Mouse (Mus musculus): ENCODE data around the gene Cherp. TPM values are rescaled to one million over a fixed set of nuclear protein-coding genes. Genes with fewer than 3 reads are reported as not detected.

The Cherp gene
- 10 to 100 TPM; 34.7 to 43.9 (median 37.2) TPM for total RNA-seq (2022)

DNA sequence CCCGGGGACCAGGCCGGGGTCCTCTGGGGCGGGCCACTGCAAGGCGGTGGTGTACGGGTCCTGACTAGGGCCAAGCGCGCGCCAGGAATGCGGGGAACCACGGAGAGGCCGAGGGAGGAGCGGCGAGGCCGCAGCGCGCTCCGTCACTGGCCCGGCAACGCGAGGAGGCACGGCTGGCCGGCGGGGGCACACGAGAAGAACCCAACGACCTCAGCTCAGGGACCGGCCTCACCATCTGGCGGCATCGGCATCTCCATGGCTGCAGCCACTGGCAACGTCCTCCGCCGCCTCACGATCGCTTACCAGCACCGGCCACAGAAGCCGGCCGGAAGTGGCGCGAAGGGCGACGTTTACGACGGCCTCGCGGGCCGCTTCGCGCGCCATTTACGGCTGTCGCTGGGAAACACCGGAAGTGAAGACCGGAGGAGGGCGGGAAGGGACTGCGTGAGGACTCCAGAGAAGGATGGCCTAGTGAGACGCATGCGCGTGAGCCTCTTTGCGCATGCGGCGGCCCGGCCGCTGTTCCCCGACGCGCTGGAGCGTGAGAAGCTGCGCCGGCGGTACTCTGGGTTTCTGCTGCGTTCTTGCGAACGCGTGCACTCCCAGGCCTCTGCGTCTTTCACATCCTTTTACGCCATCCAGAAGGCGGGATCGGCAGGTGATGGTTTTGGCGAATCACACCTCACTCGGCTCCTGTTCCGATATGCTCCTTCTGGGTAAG, at the start of gene Cherp:
Gene Cherp (minus strand): TSS at position 401 of the 721 bp plus-strand sequence.
- peak; percentile 97 for DNase-seq (ENCODE audit: low spot score)

DNA sequence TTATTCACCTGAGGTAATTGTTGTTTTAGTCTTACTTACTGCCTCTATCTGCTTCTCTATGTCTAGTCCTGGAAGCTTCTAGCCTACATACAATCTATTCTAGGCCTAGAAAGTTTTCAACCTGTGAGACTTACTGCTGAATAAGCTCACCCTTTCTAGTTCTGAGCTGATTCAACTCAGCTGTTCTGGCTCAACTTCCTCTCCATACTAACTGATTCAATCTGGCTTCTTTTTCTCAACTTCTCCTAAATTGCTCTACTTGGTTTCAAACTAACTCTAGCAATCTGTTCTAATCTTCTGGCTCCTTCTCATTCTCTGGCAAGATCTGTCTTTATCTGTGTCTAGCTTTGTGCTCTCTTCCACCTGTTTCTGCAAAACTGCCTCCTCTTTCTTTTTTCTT, 46.9 kb upstream of the Cherp start:
- no peak for DNase-seq (ENCODE audit: low spot score)

DNA sequence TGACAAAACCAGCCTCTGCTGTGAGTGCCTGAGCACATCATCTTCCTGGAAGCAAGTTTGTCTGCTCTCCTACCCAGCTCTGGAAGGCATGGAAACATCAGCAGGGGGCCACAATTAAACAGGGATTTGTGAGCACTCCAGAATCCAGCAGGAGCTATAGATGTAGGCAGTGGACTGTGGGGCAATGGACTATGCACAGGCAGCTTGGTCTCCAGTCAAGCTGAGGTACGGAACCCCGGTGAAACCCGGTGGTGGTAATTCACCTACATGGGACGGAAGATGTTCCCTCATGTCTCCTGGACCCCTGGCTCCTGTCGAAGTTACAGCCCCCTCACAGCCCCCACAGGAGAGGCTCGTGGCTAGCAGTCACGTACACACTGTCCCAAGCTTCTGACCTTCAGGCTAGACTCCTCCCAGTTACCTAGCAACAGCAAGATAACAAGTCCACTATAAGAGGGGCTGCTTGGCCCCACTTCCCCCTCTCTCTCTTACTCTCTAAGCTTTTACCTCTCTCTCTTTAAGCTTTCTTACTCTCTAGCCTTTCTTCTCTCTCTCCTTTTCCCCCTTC, 42.5 kb upstream of the Cherp start:
- DNase-seq (ENCODE audit: low spot score) = no peak

DNA sequence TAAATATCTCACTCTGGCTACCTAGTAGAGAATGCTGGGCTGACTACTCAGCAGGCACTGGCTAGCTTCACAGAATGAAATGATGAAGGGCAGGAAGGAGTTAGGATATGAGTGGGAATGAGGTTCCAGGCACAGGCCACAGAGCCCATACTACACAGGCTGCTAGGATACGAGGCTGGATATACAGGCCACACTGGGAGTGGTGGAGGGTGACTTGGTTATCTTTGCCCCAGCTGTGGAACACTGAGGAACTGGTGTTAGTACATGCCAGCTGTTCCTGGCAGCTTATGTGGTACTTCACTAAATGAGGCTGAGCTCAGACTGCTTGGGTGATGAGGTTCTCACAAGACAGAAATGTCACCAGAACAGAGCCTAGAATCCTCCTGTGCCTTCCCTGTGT, 38.1 kb upstream of the Cherp start:
- DNase-seq (ENCODE audit: low spot score) = no peak

DNA sequence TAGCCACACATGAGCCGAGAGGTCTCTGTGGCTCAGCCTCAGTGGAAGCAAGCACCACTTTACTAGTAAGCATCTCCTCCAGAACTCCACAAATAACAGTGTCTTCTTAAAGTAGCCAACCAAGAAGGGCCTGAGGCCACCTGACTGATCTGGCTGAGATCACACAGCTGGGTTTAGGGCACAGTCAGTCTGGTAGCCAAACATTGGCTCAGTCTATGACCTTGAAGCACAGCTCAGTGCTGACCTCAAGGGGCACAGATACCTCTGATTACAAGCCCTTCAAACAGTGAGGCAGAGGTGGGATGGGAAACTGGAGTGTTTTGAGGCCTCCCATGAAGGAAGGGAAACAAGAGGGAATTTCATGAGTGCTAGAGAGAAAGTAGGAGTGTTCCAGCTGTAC, 37.6 kb upstream of the Cherp start:
- no peak for DNase-seq (ENCODE audit: low spot score)

DNA sequence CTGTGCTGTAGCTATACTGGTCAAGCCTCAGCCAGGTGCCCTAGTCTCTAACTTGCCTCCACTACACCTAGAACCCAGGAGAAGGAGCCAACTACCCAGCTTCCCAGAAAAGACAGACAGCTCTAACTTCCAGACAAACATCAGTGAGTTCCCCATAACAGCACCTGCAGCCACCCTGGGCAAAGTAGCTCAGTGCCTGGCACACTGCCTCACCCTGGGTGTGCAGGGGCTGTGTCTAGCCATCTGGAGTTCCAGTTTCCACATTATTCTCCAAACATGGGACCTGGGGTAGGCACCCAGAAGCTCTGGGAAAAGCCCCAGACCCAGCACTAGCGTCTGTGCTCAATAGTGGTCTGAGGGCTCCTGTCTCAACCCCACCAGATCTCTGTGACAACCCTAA, 32.5 kb upstream of the Cherp start:
- no peak for DNase-seq (ENCODE audit: low spot score)

DNA sequence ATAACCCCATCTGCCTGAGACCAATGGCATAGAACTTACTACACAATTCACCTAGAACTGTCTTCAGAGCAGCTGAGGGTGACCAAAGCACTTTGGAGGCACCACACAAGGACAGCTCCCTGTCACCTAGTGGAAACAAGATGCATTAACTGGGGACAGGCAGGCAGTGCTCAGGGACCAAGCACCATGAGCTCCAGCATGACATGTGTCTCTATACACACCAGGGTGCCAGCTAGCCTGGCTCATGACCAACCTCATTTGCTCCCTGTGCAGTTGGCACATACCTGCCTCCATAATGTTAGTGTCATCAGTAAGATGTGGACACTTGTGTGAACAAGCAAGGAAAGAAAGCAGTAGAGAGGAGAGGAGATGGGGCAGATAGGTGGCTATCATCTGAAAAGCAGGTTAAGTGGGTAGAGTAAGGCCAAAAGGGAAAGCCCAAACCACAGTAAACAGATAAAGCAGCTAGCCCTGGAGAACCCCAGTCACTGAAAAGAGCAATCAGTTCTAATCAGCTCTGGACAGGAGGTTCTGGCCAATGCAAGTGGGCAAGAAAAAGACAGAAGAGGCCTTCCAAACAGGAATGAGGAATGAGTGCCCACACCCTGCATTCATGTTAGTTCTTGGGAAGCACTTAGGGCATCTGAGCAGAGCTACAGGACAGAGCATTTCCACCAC, 29.8 kb upstream of the Cherp start:
- DNase-seq (ENCODE audit: low spot score) = no peak

DNA sequence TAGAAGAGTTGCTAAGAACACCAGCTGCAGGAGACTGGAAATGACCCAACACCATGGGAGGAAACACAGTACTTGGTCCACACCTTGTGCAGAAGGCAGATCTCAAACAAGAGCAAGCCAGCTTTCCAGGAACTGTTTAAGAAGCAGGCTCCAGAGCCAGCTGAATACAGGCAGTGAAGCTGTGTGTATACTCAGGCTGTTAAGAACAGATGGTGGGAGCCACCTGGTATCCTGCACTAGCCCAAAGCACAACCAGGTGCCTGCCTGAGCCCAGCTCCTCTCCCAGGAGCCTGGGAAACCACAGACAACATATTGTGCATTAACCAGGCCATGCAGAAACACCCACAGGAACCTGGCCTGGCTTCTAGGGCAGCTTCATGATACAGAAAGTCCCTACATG, 29.1 kb upstream of the Cherp start:
- DNase-seq (ENCODE audit: low spot score) = no peak

DNA sequence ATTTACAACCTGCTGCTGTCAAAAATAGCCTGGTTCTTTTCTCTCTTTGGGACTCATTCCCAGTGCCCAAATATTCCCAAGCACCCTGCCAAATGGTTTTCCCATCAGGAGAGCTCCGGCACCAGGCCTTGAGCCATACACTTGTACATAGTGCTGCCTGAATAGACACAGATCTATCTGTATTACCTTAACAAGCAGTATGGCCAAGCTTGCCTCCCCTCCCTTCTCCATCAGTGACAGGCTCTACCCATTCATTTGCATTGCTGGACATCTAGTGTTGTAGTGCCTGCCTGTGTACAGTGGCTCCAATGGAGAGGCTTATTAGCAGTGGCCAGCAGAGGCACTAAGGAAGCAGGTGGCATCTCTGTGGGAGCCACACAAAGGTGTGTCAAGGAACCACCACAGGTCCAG, 25.5 kb upstream of the Cherp start:
- peak; percentile 63 for DNase-seq (ENCODE audit: low spot score)

DNA sequence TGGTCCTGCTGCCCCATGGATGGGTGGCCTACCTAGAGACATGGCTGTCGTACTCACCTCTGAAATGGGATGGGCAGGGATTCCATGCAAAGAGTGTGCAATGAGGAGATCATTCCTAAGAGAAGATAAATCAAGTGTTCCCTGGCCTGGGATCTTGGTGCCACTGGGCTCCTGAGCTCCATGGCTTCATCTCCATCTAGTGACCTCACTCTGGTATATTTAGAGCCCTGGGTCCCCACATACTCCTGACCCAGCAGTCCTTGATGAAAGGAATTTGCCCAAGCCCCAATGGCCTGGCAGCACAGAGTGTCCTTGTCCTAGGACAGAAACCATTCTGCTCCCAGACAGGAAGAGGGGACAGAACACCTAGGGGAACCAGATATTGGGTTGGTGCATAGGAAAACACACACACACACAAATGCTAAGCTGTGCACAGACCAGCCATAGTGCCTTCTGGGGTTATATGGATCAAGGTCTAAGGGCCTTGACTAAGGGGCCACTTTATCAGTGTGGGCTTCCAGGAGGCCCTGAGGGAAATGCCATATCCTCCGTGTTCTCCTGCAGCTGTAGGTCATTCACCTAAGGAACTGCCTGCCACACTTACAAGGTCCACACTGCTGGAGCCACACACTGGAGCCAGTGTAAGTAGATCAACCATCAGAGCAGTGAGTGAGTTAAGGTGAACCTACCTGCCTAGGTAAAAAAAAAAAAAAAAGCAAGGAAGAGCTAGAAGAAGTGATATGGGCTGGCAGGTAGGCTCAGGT, 24.7 kb upstream of the Cherp start:
- peak; percentile 78 for DNase-seq (ENCODE audit: low spot score)

DNA sequence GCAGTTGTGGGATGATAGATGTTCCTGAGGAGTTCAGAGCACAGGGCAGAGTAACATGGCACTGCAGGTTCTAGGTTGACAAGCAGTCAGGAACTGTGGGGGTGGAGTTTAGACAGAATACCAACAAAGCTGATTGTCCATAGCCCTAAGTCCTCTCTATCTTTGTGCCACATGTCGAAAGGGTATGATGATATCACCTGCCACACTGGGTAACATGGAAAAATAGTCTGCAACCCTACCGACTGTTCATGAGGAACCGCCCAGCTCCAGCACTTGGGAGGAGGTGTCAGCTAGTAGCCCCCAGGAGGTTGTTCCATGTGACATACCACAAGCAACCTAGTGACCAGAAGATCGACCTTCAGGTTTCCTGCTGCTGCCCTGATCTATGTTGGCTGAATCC, 23.5 kb upstream of the Cherp start:
- DNase-seq (ENCODE audit: low spot score) = no peak

DNA sequence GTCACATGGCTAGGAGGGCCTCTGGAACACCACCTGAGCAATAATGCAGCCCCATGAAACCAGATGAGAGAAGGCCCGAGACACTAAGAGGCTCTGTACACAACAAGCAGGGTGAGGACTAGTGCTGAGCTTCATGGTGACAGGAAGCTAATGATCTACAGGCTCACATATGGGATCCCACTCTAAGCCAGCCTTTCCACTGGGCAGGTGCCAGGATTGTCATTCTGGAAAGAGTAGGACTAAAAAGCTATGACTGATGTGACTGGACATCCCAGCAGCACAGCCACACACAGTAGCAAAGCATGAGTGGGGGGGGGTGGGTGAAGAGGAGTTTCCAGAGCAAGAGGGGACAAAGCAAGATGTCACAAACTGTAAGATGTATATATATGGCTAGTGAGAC, 22.9 kb upstream of the Cherp start:
- no peak for DNase-seq (ENCODE audit: low spot score)

DNA sequence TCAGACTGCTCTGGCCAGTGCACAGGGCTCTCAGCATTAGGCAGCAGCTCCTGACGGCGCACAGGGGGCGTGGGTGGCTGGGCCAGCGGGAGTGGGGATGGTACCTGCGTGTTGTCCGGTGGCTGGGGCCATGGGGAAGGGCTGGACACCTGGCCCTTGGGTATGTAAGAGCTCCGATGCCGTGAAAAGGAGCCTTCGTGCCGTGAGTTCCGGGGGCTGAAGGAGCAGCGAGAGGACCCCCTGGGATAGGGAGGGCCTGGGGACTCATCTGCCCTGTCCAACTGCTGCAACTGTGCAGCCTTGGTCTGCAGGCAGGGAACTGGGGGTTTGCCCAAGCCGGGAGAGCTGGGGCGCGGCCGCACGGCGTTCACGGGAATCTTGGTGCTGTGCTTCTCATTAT, 21.2 kb upstream of the Cherp start:
- no peak for DNase-seq (ENCODE audit: low spot score)

DNA sequence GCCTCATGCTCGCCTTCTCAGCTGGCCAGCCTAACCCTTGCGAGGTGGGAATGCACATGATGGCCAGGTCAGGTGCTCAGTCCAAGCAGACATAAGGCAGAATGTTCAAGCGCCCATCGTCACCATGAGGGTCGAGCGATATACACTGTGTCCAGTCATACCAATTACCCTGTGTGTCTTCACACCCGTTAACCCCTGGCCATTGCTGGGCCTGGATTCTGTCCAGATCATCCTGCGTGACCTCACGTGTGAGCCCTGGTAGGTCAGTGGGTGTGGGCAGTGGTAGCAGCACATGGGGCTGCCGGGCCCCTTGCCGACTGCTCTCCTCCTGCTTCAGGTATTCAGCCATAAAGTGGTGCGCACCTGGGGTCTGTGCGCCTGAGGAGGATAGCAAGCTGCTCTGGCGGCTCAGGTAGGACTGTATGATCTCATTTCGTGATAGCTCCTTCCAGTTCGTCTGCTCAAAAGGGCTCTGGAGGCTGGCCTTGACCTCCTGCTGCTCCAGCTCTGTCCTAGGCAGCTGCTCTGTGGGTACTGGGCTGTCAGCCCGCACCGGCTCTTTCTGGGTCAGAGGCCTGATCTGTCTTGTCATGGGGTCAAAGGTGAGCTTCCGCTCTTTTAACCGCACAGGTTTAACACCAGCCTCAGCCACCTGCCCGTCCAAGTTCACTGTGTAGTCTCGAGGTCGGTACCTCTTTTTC, 20.5 kb upstream of the Cherp start:
- DNase-seq (ENCODE audit: low spot score) = no peak

DNA sequence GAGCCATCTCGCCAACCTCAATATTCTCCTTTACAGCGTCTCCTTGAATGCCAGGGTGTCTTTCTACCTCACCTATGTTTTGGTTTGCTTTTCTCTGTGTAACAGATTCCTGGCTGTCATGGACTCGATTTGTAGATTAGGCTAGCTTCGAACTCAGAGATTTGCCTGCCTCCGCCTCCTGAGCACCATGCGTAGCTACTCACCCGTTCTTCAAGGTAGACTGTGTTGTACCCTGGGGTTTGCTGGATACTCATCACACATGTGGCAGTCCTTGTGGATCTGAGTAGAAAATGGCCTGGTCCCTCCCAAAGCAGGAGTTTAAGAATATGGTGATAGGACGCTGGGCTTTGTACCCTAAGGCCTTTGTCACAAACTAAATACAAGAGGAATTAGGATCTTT, 18.4 kb upstream of the Cherp start:
- no peak for DNase-seq (ENCODE audit: low spot score)

DNA sequence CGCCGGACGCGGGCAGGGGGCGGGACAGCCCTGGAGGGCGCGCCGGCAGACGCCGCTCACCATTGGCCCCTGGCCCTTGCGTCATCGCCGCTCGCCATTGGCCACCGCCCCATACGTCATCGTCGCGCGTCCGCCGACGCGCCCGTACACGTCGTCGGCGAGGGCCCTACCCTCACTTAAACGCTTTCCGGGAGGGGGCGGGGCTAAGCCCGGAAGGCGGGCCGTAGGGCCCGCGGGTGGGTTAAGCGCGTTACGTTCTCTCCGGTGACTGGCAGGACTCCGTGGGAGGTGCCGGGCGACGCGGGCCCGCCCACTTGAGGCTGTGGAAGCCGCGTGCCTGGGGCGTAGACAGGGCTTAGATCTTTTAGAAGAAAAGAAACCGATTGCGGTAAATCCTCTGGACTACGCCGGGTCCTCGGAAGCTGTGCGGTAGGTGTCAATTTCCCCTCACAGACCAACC, 17.6 kb upstream of the Cherp start:
- DNase-seq (ENCODE audit: low spot score) = peak; percentile 98

DNA sequence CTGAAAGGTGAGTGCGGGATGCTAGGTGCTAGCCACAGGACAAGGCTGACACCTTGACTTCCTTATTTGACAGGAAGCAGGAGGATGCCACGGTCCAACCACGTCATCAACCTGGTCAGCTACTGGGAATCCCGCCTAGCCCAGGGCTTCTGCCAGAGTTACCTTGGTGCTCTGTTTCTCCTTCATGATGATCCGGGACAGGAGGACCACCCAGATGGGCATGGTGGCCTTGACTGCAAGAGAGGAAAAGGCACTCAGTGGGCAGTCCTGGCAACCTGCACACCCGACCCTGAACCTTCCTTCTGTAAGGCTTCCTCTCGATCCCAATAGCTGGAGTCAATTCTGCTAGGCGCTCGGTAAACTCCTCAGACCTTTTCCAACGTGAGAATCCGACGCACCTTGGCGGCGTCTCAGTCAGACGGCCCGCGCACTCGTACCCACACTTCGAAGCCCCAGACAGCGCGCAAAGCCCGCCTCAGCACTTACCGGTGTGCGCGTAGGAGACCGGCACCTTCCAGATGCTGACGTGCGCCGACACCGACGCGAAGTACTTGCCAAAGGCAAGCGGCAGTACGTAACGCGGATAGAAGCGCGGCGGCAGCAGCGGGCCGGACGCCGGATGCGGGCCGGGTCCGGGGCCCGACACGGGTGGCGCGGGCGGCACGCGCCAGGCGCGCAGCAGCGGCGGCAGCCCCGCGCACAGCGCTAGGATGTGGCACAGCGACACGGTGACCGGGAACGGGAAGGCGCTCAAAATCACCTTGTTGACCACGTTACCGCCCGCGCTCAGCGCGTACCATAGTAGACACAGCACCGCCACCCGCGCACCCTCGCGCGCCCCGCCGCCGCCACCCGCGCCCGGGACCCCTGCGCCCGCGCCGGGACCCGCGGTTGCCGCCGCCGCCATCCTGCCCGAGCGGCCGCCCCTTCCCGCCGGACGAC, 16.9 kb upstream of the Cherp start, which contains the start of gene Slc35e1:
Gene Slc35e1 (minus strand): TSS at position 935 of the 942 bp plus-strand sequence.
- DNase-seq (ENCODE audit: low spot score) = no peak

DNA sequence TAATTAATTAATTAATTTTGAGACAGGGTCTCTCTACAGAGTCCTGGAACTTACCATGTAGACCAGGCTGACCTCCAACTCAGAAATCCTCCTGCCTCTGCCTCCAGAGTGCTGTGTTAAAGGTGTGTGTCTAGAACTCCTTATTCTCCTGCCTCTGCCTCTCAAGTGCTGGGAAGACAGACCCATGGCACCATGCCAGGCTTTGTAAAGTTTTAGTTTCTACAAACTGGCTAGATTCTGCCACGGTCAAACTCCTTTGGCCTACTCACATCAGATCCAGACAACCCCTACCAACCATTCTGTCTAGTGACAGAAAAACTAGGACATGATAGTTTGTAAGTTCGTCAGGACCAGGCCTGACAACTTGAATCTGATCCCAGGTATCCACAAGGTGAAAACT, 16.0 kb upstream of the Cherp start:
- DNase-seq (ENCODE audit: low spot score) = no peak

DNA sequence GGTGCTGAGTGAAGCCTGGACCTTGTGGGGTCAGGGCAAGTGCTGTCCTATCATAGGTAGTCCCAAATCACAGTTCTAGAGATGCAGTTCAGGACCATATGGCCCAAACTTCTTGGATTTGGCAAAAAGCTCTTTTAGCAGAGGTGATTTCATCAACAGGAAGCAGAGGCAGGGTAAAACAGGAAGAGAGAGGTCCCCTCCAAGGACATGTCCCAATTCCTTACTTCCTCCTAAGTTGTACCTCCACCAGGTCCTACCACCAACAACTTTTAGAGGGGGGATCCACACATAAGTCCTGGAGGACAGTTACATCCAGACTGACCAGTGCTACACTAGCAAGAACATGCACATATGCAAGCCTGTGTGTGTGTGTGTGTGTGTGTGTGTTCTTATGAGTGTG, 12.0 kb upstream of the Cherp start:
- no peak for DNase-seq (ENCODE audit: low spot score)

DNA sequence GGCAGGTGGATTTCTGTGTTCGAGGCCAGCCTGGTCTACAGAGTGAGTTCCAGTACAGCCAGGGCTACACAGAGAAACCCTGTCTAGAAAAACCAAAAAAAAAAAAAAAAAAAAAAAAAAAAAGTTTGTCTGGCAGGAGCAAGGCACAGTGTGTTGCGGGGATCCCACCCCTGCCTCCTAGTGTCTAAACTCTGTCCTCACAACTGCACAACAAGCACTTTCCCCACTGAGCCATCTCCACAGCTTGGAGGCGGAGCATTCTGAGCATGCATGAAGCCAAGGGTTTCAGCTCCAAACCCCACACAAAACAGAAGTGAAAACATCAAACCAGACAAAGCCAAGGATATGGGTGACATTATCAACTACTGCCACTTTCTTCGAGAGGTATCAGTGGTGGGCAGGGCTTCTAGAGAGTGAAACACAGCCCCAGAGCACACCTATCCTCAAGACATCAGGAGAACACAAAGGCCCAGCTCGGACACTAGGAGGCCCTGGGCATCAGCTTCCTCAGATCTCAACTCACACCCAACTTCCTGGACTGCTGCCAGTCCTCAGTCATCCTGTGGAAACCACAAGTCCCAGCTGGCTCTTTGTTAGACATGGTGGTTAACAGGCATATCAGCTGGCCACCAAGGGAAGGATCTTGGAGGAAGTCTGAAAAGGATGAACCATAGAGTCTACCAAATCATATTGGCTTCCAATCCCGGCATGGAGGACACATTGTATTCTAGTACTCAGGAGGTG, 10.6 kb upstream of the Cherp start:
- peak; percentile 56 for DNase-seq (ENCODE audit: low spot score)

Data from heart, adult 8-10 months (tissue).